Mouse (Mus musculus): Measurements from ENCODE around the gene Rgs21. TPM values are rescaled to one million over a fixed set of nuclear protein-coding genes. Genes with fewer than 3 reads are reported as not detected.

Rgs21 gene
- total and polyA plus RNA-seq, 2 experiments from 2014 or later: not detected

DNA sequence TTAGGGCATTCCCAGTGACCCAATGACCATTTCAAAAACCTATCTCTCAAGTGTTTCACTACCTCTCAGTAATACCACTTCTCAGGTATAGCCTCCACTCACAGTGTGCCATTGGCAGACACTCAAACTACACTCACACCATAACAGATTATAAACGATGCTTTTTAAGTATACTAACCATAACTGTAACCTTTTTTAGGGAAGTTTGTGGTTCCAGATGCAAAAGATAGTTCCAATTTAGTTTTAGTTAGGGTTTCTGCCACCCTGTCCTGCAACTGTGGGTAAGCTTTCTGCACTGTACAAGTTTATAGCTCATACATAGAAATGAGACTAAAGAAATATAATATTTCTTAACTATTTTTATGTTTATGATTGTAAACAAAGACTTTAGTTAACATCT, 67.7 kb downstream of the Rgs21 start:
- H3K4me3 ChIP-seq (ENCODE audit: low read depth, low read length): no peak overlapping the region
- H3K9ac ChIP-seq (replicated peaks; ENCODE audit: low read depth, low read length): no peak overlapping the region
- TF ChIP-seq EP300 (IDR thresholded peaks at IDR 0.05; ENCODE audit: low read depth) (no peak), CTCF (IDR thresholded peaks at IDR 0.05; ENCODE audit: low read depth) (no peak)
- no peak overlapping the region for H3K4me2 ChIP-seq (ENCODE audit: low read depth, low read length)
- no peaks in the 10 kb centered on the region for H3K9me3 ChIP-seq (replicated peaks; ENCODE audit: control insufficient read depth, low read length)
- H3K36me3 ChIP-seq (replicated peaks; ENCODE audit: control insufficient read depth, insufficient read depth, low read length): no peaks in the 10 kb centered on the region
- 46% methylated on average over 1 of the region's 1 CpGs for WGBS
- H3K4me1 ChIP-seq (ENCODE audit: control insufficient read depth, insufficient read depth): no peaks in the 10 kb centered on the region
- ATAC-seq (ENCODE audit: insufficient read depth, low read depth) (no peak), DNase-seq (ENCODE audit: low spot score) (no peak)
- no peak overlapping the region for H3K27ac ChIP-seq (ENCODE audit: low read depth)
- H3K27me3 ChIP-seq (ENCODE audit: control insufficient read depth, insufficient read depth, low read length): no peaks in the 10 kb centered on the region

DNA sequence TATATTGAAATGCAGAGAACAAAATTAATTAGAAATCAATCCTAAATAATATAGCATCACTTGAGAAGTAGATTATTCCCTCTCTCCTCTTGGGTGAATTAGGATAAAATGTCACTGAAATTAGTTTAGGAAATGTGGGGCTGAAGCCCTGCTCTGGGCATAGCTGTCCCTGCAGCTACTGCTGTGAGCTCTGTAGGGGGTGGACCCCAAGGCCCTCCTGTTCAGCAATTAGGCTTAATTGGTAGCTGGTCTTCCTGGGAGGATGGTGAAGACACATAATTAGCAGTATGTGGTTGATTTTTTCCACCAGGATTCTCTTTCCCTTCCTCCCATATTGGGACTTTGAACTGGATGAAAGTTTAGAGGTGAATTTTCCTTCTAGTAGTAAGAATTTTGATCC, 68.7 kb downstream of the Rgs21 start:
- no peaks in the 10 kb centered on the region for H3K36me3 ChIP-seq (replicated peaks; ENCODE audit: control insufficient read depth, insufficient read depth, low read length)
- no peak for DNase-seq (ENCODE audit: low spot score)
- H3K27ac ChIP-seq (ENCODE audit: low read depth): no peak overlapping the region
- H3K9me3 ChIP-seq (replicated peaks; ENCODE audit: control insufficient read depth, low read length): no peaks in the 10 kb centered on the region
- no peaks in the 10 kb centered on the region for H3K4me1 ChIP-seq (ENCODE audit: control insufficient read depth, insufficient read depth)
- no peak for ATAC-seq (ENCODE audit: insufficient read depth, low read depth)
- TF ChIP-seq EP300 (IDR thresholded peaks at IDR 0.05; ENCODE audit: low read depth): no peak
- TF ChIP-seq CTCF (IDR thresholded peaks at IDR 0.05; ENCODE audit: low read depth): no peak
- no peak overlapping the region for H3K4me2 ChIP-seq (ENCODE audit: low read depth, low read length)
- H3K4me3 ChIP-seq (ENCODE audit: low read depth, low read length): no peak overlapping the region
- H3K27me3 ChIP-seq (ENCODE audit: control insufficient read depth, insufficient read depth, low read length): no peaks in the 10 kb centered on the region
- H3K9ac ChIP-seq (replicated peaks; ENCODE audit: low read depth, low read length): no peak overlapping the region

DNA sequence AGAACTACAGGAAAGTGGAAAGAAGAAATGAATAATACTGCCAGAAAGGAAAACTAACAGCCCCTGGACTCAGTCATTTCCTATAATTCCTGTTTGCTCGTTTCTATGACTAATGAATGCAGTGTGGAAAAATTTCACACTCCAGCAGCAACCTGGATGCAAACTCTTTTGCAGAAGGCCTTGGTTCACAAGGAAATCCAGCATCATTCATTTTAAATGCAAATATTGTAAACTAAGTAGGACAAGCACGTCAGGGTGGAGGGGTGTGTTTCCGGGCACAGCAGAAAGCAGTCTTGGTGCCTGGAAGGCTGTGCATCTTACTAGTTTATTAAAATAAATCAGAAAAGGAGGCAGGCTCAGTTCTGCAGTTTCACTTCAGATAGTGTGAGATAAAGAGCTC, 69.4 kb downstream of the Rgs21 start:
- WGBS: 53% methylated on average over 3 of the region's 3 CpGs

DNA sequence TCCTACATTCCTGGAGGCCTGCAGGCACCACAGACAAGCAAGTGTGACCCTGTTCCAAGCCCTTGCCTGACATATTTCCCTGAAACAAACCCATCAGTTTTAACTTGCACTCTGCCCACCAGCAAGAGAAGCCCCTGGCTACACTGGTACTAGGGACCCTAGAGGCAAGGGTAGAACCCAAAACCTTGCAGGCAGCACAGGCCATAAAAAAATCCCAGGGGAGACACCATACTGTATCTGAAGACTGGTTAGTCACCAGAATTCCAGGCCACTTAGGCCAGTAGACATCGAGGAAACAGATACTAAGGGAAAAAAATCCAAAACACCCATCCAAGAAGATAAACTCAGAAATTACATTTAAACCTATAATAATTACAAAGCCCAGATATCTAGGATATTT, 74.1 kb downstream of the Rgs21 start:
- Histone ChIP-seq H3K27ac (ENCODE audit: low read depth) (no peak overlapping the region), H3K4me1 (ENCODE audit: control insufficient read depth, insufficient read depth) (no peaks in the 10 kb centered on the region), H3K36me3 (replicated peaks; ENCODE audit: control insufficient read depth, insufficient read depth, low read length) (no peaks in the 10 kb centered on the region), H3K4me2 (ENCODE audit: low read depth, low read length) (no peak overlapping the region), H3K9ac (replicated peaks; ENCODE audit: low read depth, low read length) (no peak overlapping the region), H3K4me3 (ENCODE audit: low read depth, low read length) (no peak overlapping the region), H3K9me3 (replicated peaks; ENCODE audit: control insufficient read depth, low read length) (no peaks in the 10 kb centered on the region), H3K27me3 (ENCODE audit: control insufficient read depth, insufficient read depth, low read length) (no peaks in the 10 kb centered on the region)
- whole genome bisulfite sequencing: 74% methylated on average over 1 of the region's 1 CpGs
- DNase-seq (ENCODE audit: low spot score) (no peak), ATAC-seq (ENCODE audit: insufficient read depth, low read depth) (no peak)
- TF ChIP-seq CTCF (IDR thresholded peaks at IDR 0.05; ENCODE audit: low read depth): no peak
- no peak for TF ChIP-seq EP300 (IDR thresholded peaks at IDR 0.05; ENCODE audit: low read depth)

More for the DNA sequence above, 69.4 kb downstream of the Rgs21 start:
- H3K9me3 ChIP-seq (replicated peaks; ENCODE audit: control insufficient read depth, low read length): no peaks in the 10 kb centered on the region
- no peaks in the 10 kb centered on the region for H3K4me1 ChIP-seq (ENCODE audit: control insufficient read depth, insufficient read depth)
- H3K4me2 ChIP-seq (ENCODE audit: low read depth, low read length): no peak overlapping the region
- DNase-seq (ENCODE audit: low spot score): no peak
- H3K4me3 ChIP-seq (ENCODE audit: low read depth, low read length): no peak overlapping the region
- H3K9ac ChIP-seq (replicated peaks; ENCODE audit: low read depth, low read length): no peak overlapping the region
- H3K36me3 ChIP-seq (replicated peaks; ENCODE audit: control insufficient read depth, insufficient read depth, low read length): no peaks in the 10 kb centered on the region
- TF ChIP-seq CTCF (IDR thresholded peaks at IDR 0.05; ENCODE audit: low read depth) (no peak), EP300 (IDR thresholded peaks at IDR 0.05; ENCODE audit: low read depth) (no peak)
- no peak overlapping the region for H3K27ac ChIP-seq (ENCODE audit: low read depth)
- ATAC-seq (ENCODE audit: insufficient read depth, low read depth): no peak
- H3K27me3 ChIP-seq (ENCODE audit: control insufficient read depth, insufficient read depth, low read length): no peaks in the 10 kb centered on the region

DNA sequence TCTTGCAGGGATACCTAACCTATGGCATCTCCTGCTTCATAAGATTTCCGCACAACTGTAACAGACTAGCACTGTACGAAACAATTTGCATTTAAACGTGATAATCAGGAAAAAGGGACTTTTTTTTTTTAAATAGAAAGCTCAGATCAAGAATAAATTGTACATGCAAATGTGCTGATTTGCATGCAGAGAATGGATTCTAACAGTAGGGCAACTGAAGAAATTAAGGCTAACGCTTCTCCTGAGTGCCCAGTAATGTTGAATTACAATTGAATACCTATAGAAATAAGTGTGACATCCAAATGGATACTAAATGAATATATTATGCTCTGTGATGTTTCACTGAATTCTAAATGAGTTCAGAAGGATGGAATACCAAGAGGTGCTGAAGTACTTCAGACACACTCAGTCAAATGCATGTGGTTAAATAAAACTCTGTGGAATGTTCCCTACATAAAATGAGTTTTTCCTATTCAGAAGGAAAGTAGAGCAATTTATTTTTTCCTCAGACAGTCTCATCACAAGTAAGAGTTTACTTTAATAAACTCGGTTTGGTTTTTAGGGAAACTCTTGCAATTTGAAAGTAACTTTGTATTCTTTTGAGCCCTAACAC, 79.1 kb downstream of the Rgs21 start:
- Histone ChIP-seq H3K9me3 (replicated peaks; ENCODE audit: control insufficient read depth, low read length) (no peaks in the 10 kb centered on the region), H3K4me2 (ENCODE audit: low read depth, low read length) (no peak overlapping the region), H3K4me1 (ENCODE audit: control insufficient read depth, insufficient read depth) (no peaks in the 10 kb centered on the region), H3K4me3 (ENCODE audit: low read depth, low read length) (no peak overlapping the region), H3K27ac (ENCODE audit: low read depth) (no peak overlapping the region), H3K36me3 (replicated peaks; ENCODE audit: control insufficient read depth, insufficient read depth, low read length) (no peaks in the 10 kb centered on the region), H3K27me3 (ENCODE audit: control insufficient read depth, insufficient read depth, low read length) (no peaks in the 10 kb centered on the region), H3K9ac (replicated peaks; ENCODE audit: low read depth, low read length) (no peak overlapping the region)
- no peak for ATAC-seq (ENCODE audit: insufficient read depth, low read depth)
- TF ChIP-seq CTCF (IDR thresholded peaks at IDR 0.05; ENCODE audit: low read depth): no peak
- no peak for TF ChIP-seq EP300 (IDR thresholded peaks at IDR 0.05; ENCODE audit: low read depth)
- WGBS: 77% methylated on average over 5 of the region's 5 CpGs
- DNase-seq (ENCODE audit: low spot score): no peak

Other genes with a start within 250 kb of the Rgs21 start
- gene Rgs18, start 207.8 kb upstream of the Rgs21 start, total RNA-seq (2014; rRNA removed; ENCODE audit: low replicate concordance): not detected in 2 replicates
- 0.51 and 0.53 TPM in 2 replicates for gene Rgs18, start 207.8 kb upstream of the Rgs21 start, polyA plus RNA-seq (2015; fragmentation: Nextera tagmentation; extraction: Ambion mirVana)

All from heart, postnatal 0 days (tissue).